Mouse (Mus musculus): ENCODE data around the gene Fam84b.

DNA sequence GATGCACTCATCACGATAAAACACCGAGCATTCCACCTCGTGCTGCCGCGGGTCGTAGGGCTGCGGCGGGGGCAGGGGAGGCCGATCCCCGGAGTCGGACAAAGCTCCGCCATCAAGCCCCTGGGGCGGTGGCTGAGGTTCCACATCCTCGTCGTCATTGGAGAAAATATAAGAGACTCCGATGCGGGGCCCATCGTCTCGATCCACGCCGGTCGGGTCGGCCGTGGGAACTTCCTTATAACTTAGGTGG lies 30.0 kb downstream of the Fam84b start:
- no peak for TF ChIP-seq POLR2A (IDR thresholded peaks at IDR 0.05; ENCODE audit: extremely low read depth, insufficient read depth, low read length)
- TF ChIP-seq CTCF (IDR thresholded peaks at IDR 0.05; ENCODE audit: low read depth, low read length) = no peak
